Comparison of ENCODE assay signal across 8 mouse cellular contexts in genomic region chr12:113221289-113221688, GRCm38 (mm10). TPM values are rescaled to one million over a fixed set of nuclear protein-coding genes. Genes with fewer than 3 reads are reported as not detected.
DNase-seq lines count a peak whose midpoint lies in the region; ATAC-seq lines count a peak whose summit lies in the region.

No protein-coding gene starts in this region.

- H3K4me3 ChIP-seq in liver, embryonic 13.5 days (replicated peaks): no peak overlapping the region

- peak; percentile 12 for DNase-seq in heart, adult 8-10 months (ENCODE audit: low spot score)
- DNase-seq in heart, adult 9 months (ENCODE audit: low spot score in 2 of 2): no peak
- DNase-seq in B cell, adult 2 months: peak; percentile 88 to 90
- peak; percentile 61 for DNase-seq in T-cell, adult 2 months (ENCODE audit: low spot score)
- peak; percentile 32 for DNase-seq in liver, embryonic 13.5 days
- DNase-seq in testis, postnatal 14 days (ENCODE audit: low spot score): peak; percentile 39
- DNase-seq in frontal cortex, postnatal 14 days (ENCODE audit: low spot score in 2 of 2): no peak
- no peak for DNase-seq in layer of hippocampus, adult 8-10 months (ENCODE audit: low spot score in 2 of 2)

- WGBS in liver, embryonic 13.5 days (ENCODE audit: insufficient replicate concordance): 65% methylated on average over 9 of the region's 9 CpGs

- no peak for ATAC-seq in liver, embryonic 13.5 days (ENCODE audit: low read depth)

- H3K27me3 ChIP-seq in liver, embryonic 13.5 days: no peaks in the 10 kb centered on the region

- no peak overlapping the region for H3K27ac ChIP-seq in liver, embryonic 13.5 days

- H3K9ac ChIP-seq in liver, embryonic 13.5 days: no peak overlapping the region

- H3K9me3 ChIP-seq in liver, embryonic 13.5 days (replicated peaks): 0 out of 2 replicates have a peak, but pooled peaks cover 5% of the 10 kb centered on the region

- H3K4me1 ChIP-seq in liver, embryonic 13.5 days (replicated peaks): peaks cover 6% of the 10 kb centered on the region

- H3K36me3 ChIP-seq in liver, embryonic 13.5 days: no peaks in the 10 kb centered on the region

- H3K4me2 ChIP-seq in liver, embryonic 13.5 days: no peak overlapping the region

RNA-seq across cellular contexts. Expression of gene Tmem121, which starts 35.6 kb away (rescaled TPM):
- total RNA-seq in heart, adult 8-10 months (2022): under 1 TPM in 2 of 4 experiments, not detected in 2; 0.16 to 0.22 TPM
- 0.46 and 0.52 TPM in 2 replicates for polyA plus RNA-seq in liver, embryonic 13.5 days (2015; fragmentation: Nextera tagmentation; extraction: Ambion mirVana)
- 10 to 100 TPM; 17.9 to 23.1 (median 19.9) TPM for total RNA-seq in layer of hippocampus, adult 8-10 months (2022)

Comparison
In these comparisons a context has a peak if more than half of its experiments do, and no peak if none do; other contexts are left out.
1. DNase-seq: peak in heart, adult 8-10 months (single experiment), B cell, adult 2 months (2 of 2), T-cell, adult 2 months (single experiment), liver, embryonic 13.5 days (single experiment) and testis, postnatal 14 days (single experiment); none in heart, adult 9 months (0 of 2), frontal cortex, postnatal 14 days (0 of 2) and layer of hippocampus, adult 8-10 months (0 of 2).
2. RNA of gene Tmem121, which starts 35.6 kb away (total RNA-seq): 17.9 to 23.1 TPM in layer of hippocampus, adult 8-10 months; 0.16 to 0.22 TPM in heart, adult 8-10 months; every median in the first group is over 10 times any median in the second.